Mouse (Mus musculus): Measurements from ENCODE around the gene Bpifb3. TPM values are rescaled to one million over a fixed set of nuclear protein-coding genes. Genes with fewer than 3 reads are reported as not detected.

The Bpifb3 gene
- not detected in 2 replicates for polyA plus RNA-seq (2015; fragmentation: Nextera tagmentation; extraction: Ambion mirVana)

DNA sequence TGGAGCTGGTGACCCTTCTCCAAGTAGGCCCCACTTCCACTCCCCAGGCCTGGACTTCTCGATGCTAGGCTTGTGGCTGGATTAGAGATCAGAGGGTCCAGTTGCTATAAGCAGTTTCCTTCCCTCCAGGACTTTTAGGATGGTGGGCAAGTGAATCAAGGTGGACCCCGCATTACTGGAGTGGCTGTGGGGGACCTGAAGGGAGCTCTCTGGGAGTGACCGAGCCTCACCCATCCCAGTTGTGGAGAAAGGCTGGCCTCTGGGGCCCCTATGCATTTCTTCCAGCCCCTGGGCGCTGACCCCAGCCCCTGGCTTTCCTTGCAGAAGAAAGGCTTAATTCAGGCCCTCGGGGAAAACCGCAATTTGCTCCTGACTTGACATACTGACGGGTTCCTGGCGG is at the start of gene Bpifb3:
Gene Bpifb3, plus strand, starts transcription at position 301 of the 400 bp plus-strand sequence.
- Histone ChIP-seq H3K4me3 (no peak within 1 kb of the TSS), H3K27me3 (no peaks in the 10 kb centered on the region), H3K27ac (no peak within 1 kb of the TSS), H3K9ac (no peak within 1 kb of the TSS), H3K4me1 (no peaks in the 10 kb centered on the region), H3K9me3 (no peaks in the 10 kb centered on the region), H3K4me2 (no peak within 1 kb of the TSS), H3K36me3 (no peaks in the 10 kb centered on the region)
- WGBS, result 77% methylated on average over 8 of the region's 8 CpGs
- ATAC-seq (ENCODE audit: borderline replicate concordance, extremely low read depth, low FRiP score, low TSS enrichment), result no peak

GRCm38 (mm10) chr2:153870984-153871383 is 47.0 kb upstream of the Bpifb3 start, which contains the start of gene Sun5:
Sun5 (minus strand) TSS chr2:153871084.
- Histone ChIP-seq H3K27me3 (no peaks in the 10 kb centered on the region), H3K4me3 (no peak within 1 kb of the TSS), H3K4me2 (no peak within 1 kb of the TSS), H3K36me3 (no peaks in the 10 kb centered on the region), H3K27ac (no peak within 1 kb of the TSS), H3K4me1 (no peaks in the 10 kb centered on the region), H3K9ac (no peak within 1 kb of the TSS), H3K9me3 (no peaks in the 10 kb centered on the region)
- WGBS, result 80% methylated on average over 4 of the region's 4 CpGs
- no peak for ATAC-seq (ENCODE audit: borderline replicate concordance, extremely low read depth, low FRiP score, low TSS enrichment)

DNA sequence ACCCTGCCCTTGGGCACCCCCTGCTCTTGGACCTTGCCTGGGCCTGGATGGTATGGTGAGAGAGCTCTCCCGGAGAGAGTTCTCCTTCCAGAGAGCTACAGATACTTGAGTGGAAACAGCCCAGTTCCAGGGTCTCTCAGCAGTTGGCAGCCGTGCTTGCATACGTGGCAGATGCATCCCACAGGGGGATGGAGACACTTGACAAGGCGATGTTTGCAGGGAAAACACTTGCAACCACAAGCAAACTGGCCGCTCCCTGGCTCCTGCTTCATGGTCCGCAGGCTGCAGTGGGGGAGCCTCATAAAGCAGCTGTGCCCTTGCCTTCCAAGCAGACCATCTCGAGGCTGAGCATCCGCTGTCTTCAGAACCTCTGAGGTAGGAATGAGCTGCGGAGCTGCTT is 43.3 kb upstream of the Bpifb3 start, which contains the start of gene Bpifb2:
Gene Bpifb2, plus strand, starts transcription at position 301 of the 400 bp plus-strand sequence.
- H3K36me3 ChIP-seq, result no peaks in the 10 kb centered on the region
- no peaks in the 10 kb centered on the region for H3K27me3 ChIP-seq
- no peak within 1 kb of the TSS for H3K4me3 ChIP-seq
- no peaks in the 10 kb centered on the region for H3K9me3 ChIP-seq
- no peak within 1 kb of the TSS for H3K4me2 ChIP-seq
- no peak within 1 kb of the TSS for H3K27ac ChIP-seq
- WGBS, result 57% methylated on average over 9 of the region's 9 CpGs
- ATAC-seq (ENCODE audit: borderline replicate concordance, extremely low read depth, low FRiP score, low TSS enrichment), result no peak
- H3K9ac ChIP-seq, result no peak within 1 kb of the TSS
- no peaks in the 10 kb centered on the region for H3K4me1 ChIP-seq

GRCm38 (mm10) chr2:153899111-153899510 is 18.9 kb upstream of the Bpifb3 start:
- Histone ChIP-seq H3K4me3 (no peak overlapping the region), H3K9me3 (no peaks in the 10 kb centered on the region), H3K27me3 (no peaks in the 10 kb centered on the region), H3K36me3 (no peaks in the 10 kb centered on the region), H3K4me2 (no peak overlapping the region), H3K9ac (no peak overlapping the region), H3K27ac (no peak overlapping the region), H3K4me1 (no peaks in the 10 kb centered on the region)
- 67% methylated on average over 5 of the region's 5 CpGs for WGBS
- no peak for ATAC-seq (ENCODE audit: borderline replicate concordance, extremely low read depth, low FRiP score, low TSS enrichment)

GRCm38 (mm10) chr2:153900088-153900487 is 17.9 kb upstream of the Bpifb3 start, which contains the start of gene Bpifb6:
Bpifb6 (plus strand) TSS chr2:153900388.
- Histone ChIP-seq H3K9me3 (no peaks in the 10 kb centered on the region), H3K27me3 (no peaks in the 10 kb centered on the region), H3K4me2 (no peak within 1 kb of the TSS), H3K4me1 (no peaks in the 10 kb centered on the region), H3K27ac (no peak within 1 kb of the TSS), H3K4me3 (no peak within 1 kb of the TSS), H3K9ac (no peak within 1 kb of the TSS), H3K36me3 (no peaks in the 10 kb centered on the region)
- no peak for ATAC-seq (ENCODE audit: borderline replicate concordance, extremely low read depth, low FRiP score, low TSS enrichment)
- WGBS, result 74% methylated on average over 4 of the region's 4 CpGs

DNA sequence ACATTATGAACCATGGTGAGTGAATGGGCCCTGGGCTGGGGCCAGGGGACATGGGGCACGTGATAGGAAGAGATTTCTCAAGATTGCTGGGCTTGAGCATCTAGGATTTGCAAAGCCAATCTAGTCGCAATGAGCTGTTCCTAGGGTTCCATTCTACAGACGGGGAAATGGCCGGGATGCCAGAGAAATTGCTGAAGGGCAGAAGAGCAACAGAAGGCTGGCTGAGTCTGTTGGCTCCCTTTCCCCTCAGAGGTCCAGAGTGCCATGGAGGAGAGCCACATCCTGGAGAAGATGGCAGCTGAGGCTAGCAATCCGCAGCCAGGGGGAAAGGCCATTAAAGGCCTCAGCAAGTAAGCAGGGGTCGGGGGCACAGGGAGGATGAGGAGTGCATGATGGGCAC is 15.3 kb upstream of the Bpifb3 start:
- no peak for ATAC-seq (ENCODE audit: borderline replicate concordance, extremely low read depth, low FRiP score, low TSS enrichment)
- Histone ChIP-seq H3K4me3 (no peak overlapping the region), H3K9me3 (no peaks in the 10 kb centered on the region), H3K4me2 (no peak overlapping the region), H3K36me3 (no peaks in the 10 kb centered on the region), H3K27ac (no peak overlapping the region), H3K4me1 (no peaks in the 10 kb centered on the region), H3K27me3 (no peaks in the 10 kb centered on the region), H3K9ac (no peak overlapping the region)
- WGBS, result 74% methylated on average over 6 of the region's 6 CpGs

DNA sequence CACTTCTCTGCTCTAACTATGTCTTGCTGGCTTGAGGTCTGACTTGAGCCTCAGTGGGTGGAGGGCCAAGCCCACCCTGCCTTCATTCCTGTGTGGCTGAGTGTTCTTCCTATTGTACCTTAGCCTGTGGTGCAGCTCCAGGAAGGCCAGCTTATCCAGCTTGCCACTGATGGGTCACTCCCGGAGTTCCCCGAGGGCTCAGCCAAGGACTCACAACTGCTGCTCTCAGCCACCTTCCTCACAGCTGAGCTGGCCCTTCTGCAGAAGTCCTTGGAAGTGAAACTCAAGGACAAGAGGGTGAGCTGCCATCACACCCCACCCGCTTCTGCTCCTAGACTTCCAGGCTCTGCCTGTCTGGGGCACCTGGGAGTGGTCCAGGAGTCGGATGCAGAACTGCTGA is 11.4 kb upstream of the Bpifb3 start:
- Histone ChIP-seq H3K27ac (no peak overlapping the region), H3K4me1 (no peaks in the 10 kb centered on the region)
- 77% methylated on average over 4 of the region's 4 CpGs for WGBS

GRCm38 (mm10) chr2:153914151-153914550 is 3.9 kb upstream of the Bpifb3 start:
- H3K4me1 ChIP-seq, result no peaks in the 10 kb centered on the region
- no peak overlapping the region for H3K27ac ChIP-seq
- no peaks in the 10 kb centered on the region for H3K9me3 ChIP-seq
- 56% methylated on average over 5 of the region's 5 CpGs for WGBS
- no peak overlapping the region for H3K9ac ChIP-seq
- no peak overlapping the region for H3K4me2 ChIP-seq
- H3K4me3 ChIP-seq, result no peak overlapping the region
- ATAC-seq (ENCODE audit: borderline replicate concordance, extremely low read depth, low FRiP score, low TSS enrichment), result no peak
- H3K36me3 ChIP-seq, result no peaks in the 10 kb centered on the region
- H3K27me3 ChIP-seq, result no peaks in the 10 kb centered on the region

More for the DNA sequence above, 11.4 kb upstream of the Bpifb3 start:
- no peak for ATAC-seq (ENCODE audit: borderline replicate concordance, extremely low read depth, low FRiP score, low TSS enrichment)
- Histone ChIP-seq H3K9ac (no peak overlapping the region), H3K36me3 (no peaks in the 10 kb centered on the region), H3K27me3 (no peaks in the 10 kb centered on the region), H3K4me3 (no peak overlapping the region), H3K4me2 (no peak overlapping the region), H3K9me3 (no peaks in the 10 kb centered on the region)

DNA sequence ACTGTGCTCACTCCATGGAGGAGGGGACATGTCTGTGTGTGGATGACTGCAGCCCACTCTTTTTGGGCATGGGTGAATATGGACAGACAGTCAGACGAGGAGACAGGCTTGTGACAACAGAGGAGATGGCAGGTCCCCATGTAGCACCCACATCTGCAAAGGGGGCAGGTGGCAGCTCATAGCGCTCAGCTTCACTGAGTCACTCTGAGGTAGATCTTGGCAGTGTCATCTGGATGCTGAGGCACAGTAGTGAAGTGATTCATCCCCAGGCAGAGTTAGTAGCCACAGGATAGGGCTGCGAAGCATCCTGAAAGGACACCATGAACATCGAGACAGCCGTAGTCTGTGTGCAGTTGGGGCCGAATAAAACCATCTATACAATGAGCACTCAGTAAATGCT is 3.2 kb downstream of the Bpifb3 start:
- no peak overlapping the region for H3K4me2 ChIP-seq
- H3K9me3 ChIP-seq, result no peaks in the 10 kb centered on the region
- H3K9ac ChIP-seq, result no peak overlapping the region
- H3K27me3 ChIP-seq, result no peaks in the 10 kb centered on the region
- 80% methylated on average over 6 of the region's 6 CpGs for WGBS
- no peaks in the 10 kb centered on the region for H3K4me1 ChIP-seq
- no peak for ATAC-seq (ENCODE audit: borderline replicate concordance, extremely low read depth, low FRiP score, low TSS enrichment)
- no peak overlapping the region for H3K4me3 ChIP-seq
- H3K36me3 ChIP-seq, result no peaks in the 10 kb centered on the region
- H3K27ac ChIP-seq, result no peak overlapping the region

GRCm38 (mm10) chr2:153929871-153930413 is 11.9 kb downstream of the Bpifb3 start:
- Histone ChIP-seq H3K9ac (no peak overlapping the region), H3K9me3 (no peaks in the 10 kb centered on the region), H3K27ac (no peak overlapping the region), H3K4me2 (no peak overlapping the region), H3K36me3 (no peaks in the 10 kb centered on the region), H3K4me3 (no peak overlapping the region), H3K27me3 (no peaks in the 10 kb centered on the region), H3K4me1 (no peaks in the 10 kb centered on the region)
- WGBS, result 31% methylated on average over 3 of the region's 3 CpGs
- no peak for ATAC-seq (ENCODE audit: borderline replicate concordance, extremely low read depth, low FRiP score, low TSS enrichment)

- Histone ChIP-seq H3K36me3 (no peaks in the 10 kb centered on the region), H3K4me2 (no peak overlapping the region), H3K27ac (no peak overlapping the region), H3K4me3 (no peak overlapping the region), H3K4me1 (no peaks in the 10 kb centered on the region), H3K27me3 (no peaks in the 10 kb centered on the region), H3K9me3 (no peaks in the 10 kb centered on the region), H3K9ac (no peak overlapping the region)
- ATAC-seq (ENCODE audit: borderline replicate concordance, extremely low read depth, low FRiP score, low TSS enrichment), result no peak
- 69% methylated on average over 6 of the region's 6 CpGs for WGBS
Measured at GRCm38 (mm10) chr2:153931125-153931524, 13.1 kb downstream of the Bpifb3 start.

DNA sequence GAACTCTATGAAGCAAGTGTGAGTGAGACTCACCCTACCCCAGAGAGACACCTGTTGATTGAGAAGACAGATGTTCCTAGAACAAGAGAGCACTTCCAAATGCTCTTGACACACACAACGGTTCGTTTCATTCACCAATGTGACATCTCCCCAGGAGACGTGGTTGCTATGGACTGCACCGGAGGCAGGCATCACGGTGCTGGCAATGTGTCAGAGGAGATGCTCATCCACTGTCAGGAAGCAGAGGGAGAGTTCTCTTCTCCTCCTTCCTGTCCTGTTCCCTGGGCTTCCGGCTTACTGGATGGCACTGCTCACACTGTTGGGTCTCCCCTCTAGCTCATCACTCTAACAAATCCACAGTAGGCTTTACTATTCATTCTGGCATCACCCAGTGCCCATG is 15.3 kb downstream of the Bpifb3 start:
- ATAC-seq (ENCODE audit: borderline replicate concordance, extremely low read depth, low FRiP score, low TSS enrichment), result no peak
- no peaks in the 10 kb centered on the region for H3K36me3 ChIP-seq
- H3K4me1 ChIP-seq, result no peaks in the 10 kb centered on the region
- no peak overlapping the region for H3K27ac ChIP-seq
- no peak overlapping the region for H3K9ac ChIP-seq
- H3K4me3 ChIP-seq, result no peak overlapping the region
- no peak overlapping the region for H3K4me2 ChIP-seq
- H3K9me3 ChIP-seq, result no peaks in the 10 kb centered on the region
- WGBS, result 71% methylated on average over 6 of the region's 6 CpGs
- no peaks in the 10 kb centered on the region for H3K27me3 ChIP-seq

GRCm38 (mm10) chr2:153935348-153935747 is 17.3 kb downstream of the Bpifb3 start:
- no peak overlapping the region for H3K9ac ChIP-seq

More at GRCm38 (mm10) chr2:153935348-153935747, 17.3 kb downstream of the Bpifb3 start:
- Histone ChIP-seq H3K36me3 (no peaks in the 10 kb centered on the region), H3K9me3 (no peaks in the 10 kb centered on the region), H3K4me3 (no peak overlapping the region), H3K27me3 (no peaks in the 10 kb centered on the region), H3K27ac (no peak overlapping the region), H3K4me2 (no peak overlapping the region), H3K4me1 (no peaks in the 10 kb centered on the region)
- no peak for ATAC-seq (ENCODE audit: borderline replicate concordance, extremely low read depth, low FRiP score, low TSS enrichment)
- 87% methylated on average over 6 of the region's 6 CpGs for WGBS

All from lung, embryonic 15.5 days (tissue).